Mouse (Mus musculus): ENCODE measurements around the gene B4galnt4. TPM values are rescaled to one million over a fixed set of nuclear protein-coding genes. Genes with fewer than 3 reads are reported as not detected.

The B4galnt4 gene
- polyA plus RNA-seq, 1 experiment from 2014 or later, result 45.3 TPM

DNA sequence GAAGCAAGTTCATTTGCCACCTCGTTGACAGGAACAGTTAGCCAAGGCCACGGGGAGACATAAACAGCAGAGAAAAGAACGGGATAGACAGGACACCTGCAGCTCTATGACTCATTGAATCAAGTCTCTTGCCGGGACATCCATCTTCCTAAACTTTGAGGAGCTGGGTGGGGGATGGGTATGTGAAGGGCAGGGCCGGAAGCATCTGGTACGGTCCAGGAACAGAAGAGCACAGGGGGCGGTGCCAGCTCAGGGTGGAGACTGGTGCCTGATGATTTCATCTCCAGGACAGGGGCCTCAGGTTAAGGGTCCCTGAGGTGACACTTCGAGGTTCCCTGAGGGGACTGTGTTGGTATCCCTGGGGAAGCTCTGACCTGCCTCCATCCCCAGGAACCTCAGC, 27.0 kb downstream of the B4galnt4 start:
- no peak overlapping the region for H3K4me2 ChIP-seq (replicated peaks)
- H3K4me1 ChIP-seq, result peaks cover 5% of the 10 kb centered on the region; the same call in 1 of the 2 replicates
- ATAC-seq (ENCODE audit: low FRiP score, low read depth), result no peak
- WGBS, result 42% methylated on average over 8 of the region's 8 CpGs
- H3K9me3 ChIP-seq, result no peaks in the 10 kb centered on the region
- no peak overlapping the region for H3K4me3 ChIP-seq
- peaks cover 55% of the 10 kb centered on the region for H3K27me3 ChIP-seq
- no peak overlapping the region for H3K9ac ChIP-seq (replicated peaks)
- no peak overlapping the region for H3K27ac ChIP-seq (replicated peaks)
- H3K36me3 ChIP-seq, result no peaks in the 10 kb centered on the region

DNA sequence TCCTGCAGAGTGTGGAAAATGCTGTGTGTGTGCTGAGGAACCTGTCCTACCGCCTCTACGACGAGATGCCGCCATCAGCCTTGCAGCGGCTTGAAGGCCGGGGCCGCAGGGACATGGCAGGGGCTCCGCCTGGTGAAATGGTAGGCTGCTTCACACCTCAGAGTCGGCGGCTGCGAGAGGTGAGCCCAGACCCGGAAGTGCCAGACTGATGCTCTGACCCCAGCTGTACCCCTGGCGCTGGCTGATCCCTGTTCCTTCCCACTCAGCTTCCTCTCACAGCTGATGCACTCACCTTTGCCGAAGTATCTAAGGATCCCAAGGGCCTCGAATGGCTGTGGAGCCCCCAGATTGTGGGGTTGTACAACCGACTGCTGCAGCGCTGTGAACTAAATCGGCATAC, 27.6 kb downstream of the B4galnt4 start:
- H3K4me3 ChIP-seq, result peak overlapping the region; percentile 17
- no peak overlapping the region for H3K9ac ChIP-seq (replicated peaks)
- peak overlapping the region; percentile 37 for H3K4me2 ChIP-seq (replicated peaks)
- WGBS, result 18% methylated on average over 18 of the region's 18 CpGs
- H3K27me3 ChIP-seq, result peaks cover 58% of the 10 kb centered on the region
- peaks cover 5% of the 10 kb centered on the region; the same call in 1 of the 2 replicates for H3K4me1 ChIP-seq
- no peaks in the 10 kb centered on the region for H3K36me3 ChIP-seq
- no peak overlapping the region for H3K27ac ChIP-seq (replicated peaks)
- ATAC-seq (ENCODE audit: low FRiP score, low read depth), result no peak
- H3K9me3 ChIP-seq, result no peaks in the 10 kb centered on the region

DNA sequence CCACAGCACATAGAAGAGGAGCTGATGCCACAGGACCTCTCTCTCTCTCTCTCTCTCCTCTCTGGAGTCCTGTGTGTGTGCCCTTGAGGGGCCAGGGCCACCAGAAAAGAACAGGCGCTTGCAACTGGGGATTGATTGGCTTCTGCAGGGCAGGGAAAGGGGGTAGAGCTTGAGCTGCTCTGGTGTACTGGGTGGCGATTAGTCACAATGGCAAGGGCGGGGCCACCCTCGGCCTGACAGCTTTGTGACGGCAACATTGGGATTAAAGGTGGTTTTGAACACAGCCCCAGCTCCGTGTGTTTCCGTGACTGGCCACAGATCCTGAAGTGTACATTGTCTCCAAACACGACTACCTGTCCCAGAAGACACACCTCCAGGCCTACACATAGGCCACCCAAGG, 29.3 kb downstream of the B4galnt4 start:
- peaks cover 5% of the 10 kb centered on the region; the same call in 1 of the 2 replicates for H3K4me1 ChIP-seq

DNA sequence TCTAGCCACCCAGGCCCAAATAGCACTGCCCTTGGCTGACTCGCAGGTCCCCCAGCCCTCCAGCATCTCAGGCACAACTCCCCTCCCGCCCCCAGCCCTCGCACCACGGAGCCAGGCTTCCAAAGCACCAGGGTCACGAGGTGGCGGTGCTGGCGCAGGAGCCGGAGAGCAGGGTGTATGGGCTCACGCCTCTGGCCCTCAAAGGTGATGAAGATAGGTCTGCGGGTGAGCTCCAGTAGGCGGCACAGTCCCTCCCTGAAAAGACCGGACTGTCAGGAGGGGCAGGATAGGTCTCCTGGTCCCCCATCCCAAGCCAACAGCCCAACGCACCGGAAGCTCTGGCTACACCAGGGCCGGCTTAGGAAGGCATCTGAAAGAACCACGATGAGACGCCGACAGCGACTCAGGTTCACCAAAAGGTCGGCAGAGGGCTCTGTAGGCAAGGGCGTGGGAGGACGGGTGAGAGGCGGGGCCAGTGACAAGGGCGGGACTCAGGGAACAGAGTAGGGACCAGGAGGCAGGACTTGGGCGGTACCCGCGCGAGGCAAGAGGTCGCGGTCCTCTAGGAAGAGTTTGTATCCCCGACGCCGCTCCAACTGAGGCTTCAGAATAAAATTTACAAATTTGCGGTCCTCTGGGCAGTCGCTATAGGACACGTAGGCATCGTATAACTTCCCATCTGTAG, 31.3 kb downstream of the B4galnt4 start:
- H3K4me2 ChIP-seq (replicated peaks), result peak overlapping the region; percentile 46
- H3K27ac ChIP-seq (replicated peaks), result no peak overlapping the region
- WGBS, result 6% methylated on average over 37 of the region's 37 CpGs
- no peaks in the 10 kb centered on the region for H3K9me3 ChIP-seq
- peaks cover 5% of the 10 kb centered on the region; the same call in 1 of the 2 replicates for H3K4me1 ChIP-seq
- peak; percentile 87 for ATAC-seq (ENCODE audit: low FRiP score, low read depth)
- no peaks in the 10 kb centered on the region for H3K36me3 ChIP-seq
- no peak overlapping the region; the same call in 1 of the 2 replicates for H3K9ac ChIP-seq (replicated peaks)
- peak overlapping the region; percentile 25 for H3K4me3 ChIP-seq
- peaks cover 62% of the 10 kb centered on the region for H3K27me3 ChIP-seq

More for the DNA sequence above, 29.3 kb downstream of the B4galnt4 start:
- H3K9me3 ChIP-seq, result no peaks in the 10 kb centered on the region
- ATAC-seq (ENCODE audit: low FRiP score, low read depth), result no peak
- H3K27me3 ChIP-seq, result peaks cover 58% of the 10 kb centered on the region
- H3K4me2 ChIP-seq (replicated peaks), result no peak overlapping the region
- no peak overlapping the region for H3K27ac ChIP-seq (replicated peaks)
- WGBS, result 56% methylated on average over 8 of the region's 8 CpGs
- H3K4me3 ChIP-seq, result no peak overlapping the region
- H3K9ac ChIP-seq (replicated peaks), result no peak overlapping the region
- no peaks in the 10 kb centered on the region for H3K36me3 ChIP-seq

DNA sequence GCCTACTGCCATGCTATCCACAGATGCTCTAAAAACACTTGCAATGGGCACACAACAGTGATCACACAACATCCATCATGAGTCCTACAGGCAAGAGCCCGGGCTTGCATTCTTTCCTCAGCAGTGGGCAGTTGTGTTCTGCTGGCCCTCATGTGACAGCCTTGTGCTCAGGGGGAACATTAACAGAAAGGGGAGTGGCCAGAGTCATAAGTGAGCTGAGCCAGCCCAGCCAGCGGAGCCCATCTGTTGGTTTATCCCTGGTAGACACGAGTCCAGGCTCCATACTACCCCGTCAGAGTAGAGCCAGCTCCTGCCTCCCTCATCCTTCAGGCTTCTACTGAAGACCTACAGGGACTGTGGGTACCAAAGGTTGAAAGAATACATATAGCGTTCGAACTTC, 33.0 kb downstream of the B4galnt4 start:
- Histone ChIP-seq H3K9me3 (no peaks in the 10 kb centered on the region), H3K4me2 (replicated peaks) (no peak overlapping the region), H3K27me3 (peaks cover 59% of the 10 kb centered on the region), H3K4me1 (peaks cover 5% of the 10 kb centered on the region; the same call in 1 of the 2 replicates), H3K9ac (replicated peaks) (no peak overlapping the region), H3K27ac (replicated peaks) (no peak overlapping the region), H3K36me3 (no peaks in the 10 kb centered on the region), H3K4me3 (no peak overlapping the region)
- no peak for ATAC-seq (ENCODE audit: low FRiP score, low read depth)
- 81% methylated on average over 6 of the region's 6 CpGs for whole genome bisulfite sequencing

DNA sequence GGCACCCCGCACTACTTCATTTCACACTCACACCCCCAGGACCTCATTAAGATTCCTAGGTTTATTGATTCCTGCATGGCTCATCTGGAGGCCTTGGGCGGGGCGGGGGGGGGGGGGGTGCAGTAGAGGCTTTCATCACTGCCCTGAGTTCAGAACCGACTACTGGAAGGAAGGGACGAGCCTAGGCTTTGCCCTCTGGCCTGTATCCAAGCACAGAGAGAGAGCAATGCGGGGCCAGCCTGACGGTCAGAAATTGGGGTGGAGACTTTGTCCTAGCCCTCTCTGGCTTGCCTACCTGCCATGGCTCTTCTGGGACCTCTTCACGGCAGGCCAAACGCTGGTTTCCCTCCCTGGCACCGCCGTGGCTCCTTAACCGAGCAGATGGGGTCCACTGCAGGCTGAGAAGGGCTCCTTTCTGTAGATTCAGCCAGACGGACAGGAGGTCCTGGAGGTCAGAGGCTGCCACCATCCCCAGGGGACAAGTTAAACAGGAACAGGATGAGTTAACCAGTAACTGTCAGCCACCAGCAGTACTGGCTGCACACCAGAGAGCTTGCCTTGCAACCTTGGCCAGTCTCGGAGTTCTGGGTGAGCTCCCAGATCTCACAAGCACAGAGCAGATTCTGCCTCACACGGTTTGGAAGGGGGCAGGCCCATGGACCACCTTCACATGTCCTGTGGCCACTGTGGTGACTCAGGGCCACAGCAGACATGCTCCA, 33.7 kb downstream of the B4galnt4 start:
- no peak for ATAC-seq (ENCODE audit: low FRiP score, low read depth)

DNA sequence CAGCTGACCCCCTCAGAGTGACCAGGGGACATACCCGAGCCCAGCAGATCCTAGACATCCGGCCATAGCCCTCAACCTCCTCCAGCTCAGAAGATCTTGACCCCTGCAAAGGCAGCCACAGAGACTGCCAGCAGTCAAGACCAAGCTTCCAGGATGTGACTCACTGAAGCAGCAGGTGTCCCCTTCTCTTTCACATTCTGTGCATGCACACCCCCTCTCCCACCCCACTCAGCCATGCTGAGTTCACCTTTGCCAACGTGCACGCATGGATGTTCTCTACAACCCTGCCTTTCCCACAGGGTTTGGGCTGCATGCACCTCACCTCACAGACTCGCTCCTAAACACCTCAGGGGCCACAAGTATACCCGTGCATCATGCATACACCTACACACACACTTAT, 35.1 kb downstream of the B4galnt4 start:
- ATAC-seq (ENCODE audit: low FRiP score, low read depth), result no peak
- WGBS, result 85% methylated on average over 6 of the region's 6 CpGs
- H3K27me3 ChIP-seq, result peaks cover 62% of the 10 kb centered on the region

More for the DNA sequence above, 33.7 kb downstream of the B4galnt4 start:
- WGBS, result 68% methylated on average over 14 of the region's 15 CpGs
- Histone ChIP-seq H3K4me1 (peaks cover 8% of the 10 kb centered on the region; the same call in 1 of the 2 replicates), H3K9ac (replicated peaks) (no peak overlapping the region), H3K27me3 (peaks cover 59% of the 10 kb centered on the region), H3K27ac (replicated peaks) (no peak overlapping the region), H3K4me3 (no peak overlapping the region), H3K9me3 (no peaks in the 10 kb centered on the region), H3K4me2 (replicated peaks) (no peak overlapping the region), H3K36me3 (no peaks in the 10 kb centered on the region)

DNA sequence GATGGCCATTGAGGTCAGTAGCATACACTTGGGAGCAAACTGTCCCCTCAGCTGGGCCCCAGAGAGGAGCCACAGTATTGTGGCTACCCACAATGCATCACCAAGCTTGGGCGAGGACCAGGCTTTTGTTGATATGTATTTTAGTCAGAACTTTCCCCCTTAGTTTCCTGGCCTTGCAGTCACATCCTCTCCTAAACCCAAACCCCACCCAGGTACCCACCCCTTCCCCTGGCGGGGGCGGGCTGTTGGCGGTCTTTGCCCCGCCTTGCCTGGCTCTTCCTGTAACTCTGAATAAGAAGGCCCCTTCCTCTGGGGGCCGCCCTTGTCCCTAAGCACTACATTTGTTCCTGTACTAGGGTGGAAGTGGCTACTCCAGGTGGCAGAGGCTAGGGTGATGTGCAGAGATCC, 35.7 kb downstream of the B4galnt4 start:
- H3K9ac ChIP-seq (replicated peaks), result no peak overlapping the region
- no peak overlapping the region for H3K27ac ChIP-seq (replicated peaks)
- peaks cover 17% of the 10 kb centered on the region for H3K4me1 ChIP-seq
- WGBS, result 37% methylated on average over 6 of the region's 6 CpGs
- H3K4me2 ChIP-seq (replicated peaks), result no peak overlapping the region
- H3K9me3 ChIP-seq, result no peaks in the 10 kb centered on the region
- no peak overlapping the region for H3K4me3 ChIP-seq
- no peaks in the 10 kb centered on the region for H3K36me3 ChIP-seq
- H3K27me3 ChIP-seq, result peaks cover 64% of the 10 kb centered on the region
- no peak for ATAC-seq (ENCODE audit: low FRiP score, low read depth)

More for the DNA sequence above, 35.1 kb downstream of the B4galnt4 start:
- peaks cover 17% of the 10 kb centered on the region for H3K4me1 ChIP-seq
- H3K9me3 ChIP-seq, result no peaks in the 10 kb centered on the region
- H3K36me3 ChIP-seq, result no peaks in the 10 kb centered on the region
- no peak overlapping the region for H3K27ac ChIP-seq (replicated peaks)
- no peak overlapping the region for H3K9ac ChIP-seq (replicated peaks)
- no peak overlapping the region for H3K4me2 ChIP-seq (replicated peaks)
- no peak overlapping the region for H3K4me3 ChIP-seq

DNA sequence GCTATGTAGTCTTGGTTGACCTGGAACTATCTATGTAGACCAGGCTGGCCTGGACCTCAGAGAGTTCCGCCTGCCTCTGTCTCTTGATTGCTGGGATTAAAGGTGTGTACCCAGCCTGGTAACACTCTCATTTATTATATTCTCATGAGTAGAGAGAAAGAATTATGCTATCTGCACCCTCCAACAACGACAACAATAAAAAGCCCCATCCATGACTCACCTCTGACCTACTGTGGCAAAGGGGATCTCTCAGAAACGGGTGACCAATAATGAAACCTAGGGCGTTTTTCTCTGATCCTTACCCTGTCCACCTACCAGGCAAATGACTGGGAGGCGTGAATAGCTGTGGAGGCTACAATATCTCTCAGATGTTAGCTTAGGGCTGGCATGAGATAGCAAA, 36.3 kb downstream of the B4galnt4 start:
- whole genome bisulfite sequencing, result 87% methylated on average over 5 of the region's 5 CpGs
- Histone ChIP-seq H3K27ac (replicated peaks) (no peak overlapping the region), H3K9ac (replicated peaks) (no peak overlapping the region), H3K4me2 (replicated peaks) (no peak overlapping the region), H3K9me3 (no peaks in the 10 kb centered on the region), H3K4me3 (no peak overlapping the region), H3K36me3 (no peaks in the 10 kb centered on the region), H3K27me3 (peaks cover 64% of the 10 kb centered on the region), H3K4me1 (peaks cover 16% of the 10 kb centered on the region)
- ATAC-seq (ENCODE audit: low FRiP score, low read depth), result no peak

DNA sequence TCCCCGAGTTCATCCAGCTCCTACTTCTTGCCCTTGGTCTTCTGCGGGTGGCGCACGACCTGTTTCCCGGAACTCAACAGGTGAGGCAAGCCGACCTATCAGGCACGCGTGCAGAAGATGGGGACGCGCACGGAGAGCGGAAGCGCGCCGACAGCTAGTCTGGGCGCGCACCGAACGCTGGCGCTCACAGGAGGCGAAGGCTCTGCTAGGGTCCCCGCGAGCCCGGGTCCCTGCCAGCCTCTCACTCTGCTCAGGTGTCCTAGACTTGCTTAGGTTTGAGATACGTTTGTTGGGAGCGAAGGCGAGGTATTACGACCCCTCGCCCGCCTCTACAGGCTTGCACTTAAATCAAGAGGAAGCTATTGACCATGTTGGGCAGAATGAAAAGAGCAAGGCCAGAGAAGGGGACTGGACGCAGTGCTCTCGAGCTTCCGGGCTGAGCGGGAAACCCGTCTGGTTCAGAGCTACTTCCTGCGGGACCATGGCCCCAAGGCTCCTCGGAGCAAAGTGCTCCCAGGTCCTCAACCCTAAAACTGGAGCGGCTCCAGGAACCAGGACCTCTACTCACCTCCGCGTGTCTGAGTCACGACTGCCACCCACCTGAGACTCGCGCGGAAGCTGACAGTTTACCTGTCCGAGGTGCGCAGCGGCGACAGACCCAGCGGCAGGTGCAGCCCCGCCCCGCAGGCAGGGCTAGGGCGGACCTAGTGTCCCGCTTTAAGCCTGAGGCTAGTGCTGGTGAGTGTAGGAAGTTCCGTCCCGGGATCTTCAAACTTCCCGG, 39.2 kb downstream of the B4galnt4 start, which contains the start of gene Sigirr:
TSS of gene Sigirr (minus strand) at position 662 of the 781 bp plus-strand sequence.
- Histone ChIP-seq H3K36me3 (no peaks in the 10 kb centered on the region), H3K27me3 (peaks cover 60% of the 10 kb centered on the region), H3K4me1 (peaks cover 11% of the 10 kb centered on the region), H3K4me2 (replicated peaks) (peak within 1 kb of the TSS; percentile 56), H3K4me3 (peak within 1 kb of the TSS; percentile 40), H3K9me3 (no peaks in the 10 kb centered on the region), H3K27ac (replicated peaks) (no peak within 1 kb of the TSS), H3K9ac (replicated peaks) (no peak within 1 kb of the TSS)
- 2% methylated on average over 56 of the region's 56 CpGs for WGBS
- no peak for ATAC-seq (ENCODE audit: low FRiP score, low read depth)

DNA sequence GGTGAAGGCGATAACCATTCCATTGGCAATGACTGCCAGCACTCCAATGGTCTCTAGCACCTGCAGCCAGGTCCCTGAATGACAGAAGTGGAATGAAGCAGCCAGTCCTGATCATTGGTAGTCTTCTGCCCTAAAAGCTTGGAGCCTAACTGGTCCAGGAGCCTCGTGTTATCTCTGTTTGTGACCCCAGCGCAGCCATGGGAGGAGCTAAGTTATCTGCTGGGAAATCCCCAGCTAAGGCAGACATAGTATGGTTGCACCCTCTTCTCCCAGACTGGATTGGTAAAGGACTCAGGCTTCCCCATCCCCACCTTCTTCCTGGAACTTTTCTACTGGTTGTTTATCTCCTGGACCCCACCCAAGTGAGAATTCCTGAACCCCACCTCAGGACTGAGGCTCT, 42.3 kb downstream of the B4galnt4 start:
- WGBS, result 73% methylated on average over 3 of the region's 3 CpGs
- peaks cover 44% of the 10 kb centered on the region for H3K27me3 ChIP-seq
- ATAC-seq (ENCODE audit: low FRiP score, low read depth), result no peak

DNA sequence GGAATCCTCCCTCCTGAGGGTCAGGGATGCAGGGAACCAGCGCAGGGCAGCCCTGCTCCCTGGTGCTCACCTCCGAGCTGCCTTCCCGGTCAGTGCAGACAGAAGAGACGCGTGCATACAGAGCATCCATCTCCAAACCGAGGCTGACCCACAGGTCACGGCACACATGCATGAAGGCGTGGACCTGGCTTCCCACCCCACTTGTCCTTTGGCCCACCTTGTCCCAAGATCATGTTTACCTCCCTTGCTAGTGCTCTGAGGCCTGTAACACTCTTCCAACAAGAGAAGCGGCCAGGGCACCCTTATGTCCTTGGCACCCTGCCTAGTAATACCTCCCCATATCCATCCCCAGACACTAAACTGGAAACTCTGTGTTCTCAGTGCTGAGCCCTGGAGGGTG, 55.0 kb downstream of the B4galnt4 start:
- Histone ChIP-seq H3K9ac (replicated peaks) (no peak overlapping the region), H3K9me3 (no peaks in the 10 kb centered on the region), H3K4me3 (no peak overlapping the region), H3K27ac (replicated peaks) (no peak overlapping the region), H3K4me2 (replicated peaks) (no peak overlapping the region), H3K27me3 (peaks cover 21% of the 10 kb centered on the region), H3K4me1 (no peaks in the 10 kb centered on the region), H3K36me3 (no peaks in the 10 kb centered on the region)
- ATAC-seq (ENCODE audit: low FRiP score, low read depth), result no peak
- WGBS, result 91% methylated on average over 9 of the region's 9 CpGs

More for the DNA sequence above, 42.3 kb downstream of the B4galnt4 start:
- H3K9me3 ChIP-seq, result no peaks in the 10 kb centered on the region
- no peaks in the 10 kb centered on the region for H3K36me3 ChIP-seq
- H3K4me2 ChIP-seq (replicated peaks), result no peak overlapping the region
- no peak overlapping the region for H3K9ac ChIP-seq (replicated peaks)
- H3K27ac ChIP-seq (replicated peaks), result no peak overlapping the region
- H3K4me1 ChIP-seq, result peaks cover 11% of the 10 kb centered on the region
- H3K4me3 ChIP-seq, result no peak overlapping the region
